Mouse (Mus musculus) CD8-positive naive resting alpha-beta T cell, adult 2 months (primary cell): ENCODE measurements around the gene Gm20517.

Source experiments
- DNase-seq, 2 experiments: peaks; one replicate each; pipeline ENCODE4 v3.0.0; 2022; ENCODE audit warnings: low read depth in 2 of 2, low spot score in 2 of 2

The Gm20517 gene

GRCm38 (mm10) chr17:47704692-47705091 is 93.3 kb downstream of the Gm20517 start:
- DNase-seq = no peak

GRCm38 (mm10) chr17:47706196-47706595 is 94.8 kb downstream of the Gm20517 start:
- DNase-seq = no peak

GRCm38 (mm10) chr17:47707961-47708360 is 96.6 kb downstream of the Gm20517 start:
- no peak for DNase-seq

GRCm38 (mm10) chr17:47708972-47709371 is 97.6 kb downstream of the Gm20517 start:
- no peak for DNase-seq

GRCm38 (mm10) chr17:47710036-47710435 is 98.6 kb downstream of the Gm20517 start:
- DNase-seq = no peak

GRCm38 (mm10) chr17:47711883-47712282 is 100.5 kb downstream of the Gm20517 start:
- no peak for DNase-seq

GRCm38 (mm10) chr17:47712889-47713571 is 101.6 kb downstream of the Gm20517 start:
- DNase-seq = no peak

GRCm38 (mm10) chr17:47715037-47715436 is 103.6 kb downstream of the Gm20517 start:
- DNase-seq = no peak

- DNase-seq = no peak
Measured at GRCm38 (mm10) chr17:47721183-47721582, 109.8 kb downstream of the Gm20517 start.

GRCm38 (mm10) chr17:47726566-47726965 is 115.2 kb downstream of the Gm20517 start, which contains the start of gene Pgc:
Gene Pgc, plus strand, starts transcription at chr17:47726842.
- no peak for DNase-seq

- no peak for DNase-seq
Measured at GRCm38 (mm10) chr17:47730633-47731575, 119.5 kb downstream of the Gm20517 start.
